Mouse (Mus musculus) liver, postnatal 0 days (tissue): ENCODE measurements around the gene Nyx. TPM values are rescaled to one million over a fixed set of nuclear protein-coding genes. Genes with fewer than 3 reads are reported as not detected.
A peak's percentile ranks its signal among the peaks of the same experiment; 100 is the strongest.

Source experiments
- ATAC-seq: fragments of 200-750 bp; cut with Nextera tagmentation; 2 replicates; pipeline ENCODE4 v1.8.0; 2017; ENCODE audit warnings: mild to moderate bottlenecking, moderate library complexity
- DNase-seq: peaks from one replicate; pipeline ENCODE4 v3.0.0-alpha.2; 2016
- H3K27ac ChIP-seq: fragments of 300-500 bp; sonication (generic); 2 replicates; pipeline ENCODE4 v1.5.1; 2014; ENCODE audit warnings: antibody characterized with exemption, moderate library complexity, mild to moderate bottlenecking, low read depth
- H3K27me3 ChIP-seq: fragments of 300-500 bp; sonication (generic); 2 replicates; pipeline ENCODE4 v1.6.1; 2014; ENCODE audit warnings: low read length, control low read depth, mixed read lengths; ENCODE audit not compliant: insufficient read depth
- H3K36me3 ChIP-seq: fragments of 300-500 bp; sonication (generic); replicated peaks from 2 replicates; pipeline ENCODE4 v1.6.1; 2014; ENCODE audit warnings: mild to moderate bottlenecking, control low read depth, low read length, moderate library complexity, mixed read lengths; ENCODE audit not compliant: insufficient read depth
- H3K4me1 ChIP-seq: fragments of 300-500 bp; sonication (generic); 2 replicates; pipeline ENCODE4 v1.6.1; 2014; ENCODE audit warnings: antibody characterized with exemption, mild to moderate bottlenecking, control low read depth; ENCODE audit not compliant: insufficient read depth
- H3K4me2 ChIP-seq: fragments of 300-500 bp; sonication (generic); 2 replicates; pipeline ENCODE4 v1.6.1; 2014; ENCODE audit warnings: low read depth, mild to moderate bottlenecking, low read length, moderate library complexity, mixed read lengths
- H3K4me3 ChIP-seq: fragments of 300-500 bp; sonication (generic); 2 replicates; pipeline ENCODE4 v1.5.1; 2014; ENCODE audit warnings: low read depth, low read length
- H3K9ac ChIP-seq: fragments of 300-500 bp; sonication (generic); replicated peaks from 2 replicates; pipeline ENCODE4 v1.6.1; 2014; ENCODE audit warnings: mild to moderate bottlenecking, moderate library complexity
- H3K9me3 ChIP-seq: fragments of 300-500 bp; sonication (generic); 2 replicates; pipeline ENCODE4 v1.6.1; 2016; ENCODE audit warnings: mild to moderate bottlenecking, control low read depth, low read length, mixed read lengths
- CTCF ChIP-seq: sonication (generic); IDR thresholded peaks from 2 replicates; pipeline ENCODE4 v1.5.1; 2016; ENCODE audit warnings: antibody characterized with exemption, low read depth
- EP300 ChIP-seq: IDR thresholded peaks from 2 replicates; pipeline ENCODE4 v1.6.1; 2016; ENCODE audit warnings: antibody characterized with exemption, low read depth, mild to moderate bottlenecking
- WGBS: fragments of 180-500 bp; shearing (Covaris S2); extraction: QIAGEN DNeasy Blood & Tissue Kit; methylation state at CpG from one replicate; pipeline ENCODE4 v1.1.7; 2014; ENCODE audit not compliant: insufficient replicate concordance; 5-methylcytosine and 5-hydroxymethylcytosine counted together
- polyA plus RNA-seq: library from polyadenylated mRNA; unstranded; fragments of >200 nt; fragmentation: Nextera tagmentation; extraction: Ambion mirVana; gene quantifications from 2 replicates; pipeline ENCODE4 v1.2.1, GENCODE M21; 2015

Nyx gene
- polyA plus RNA-seq, 1 experiment from 2014 or later, result 0.02 TPM

GRCm38 (mm10) chrX:13500284-13500683 lies 34.4 kb downstream of the Nyx start:
- no peak for DNase-seq
- Histone ChIP-seq H3K9me3 (no peaks in the 10 kb centered on the region), H3K36me3 (no peaks in the 10 kb centered on the region), H3K27me3 (no peaks in the 10 kb centered on the region), H3K27ac (no peak overlapping the region), H3K4me1 (no peaks in the 10 kb centered on the region; the same call in 1 of the 2 replicates), H3K4me2 (no peak overlapping the region), H3K9ac (no peak overlapping the region), H3K4me3 (no peak overlapping the region)
- ATAC-seq, result no peak
- WGBS, result 45% methylated on average over 4 of the region's 4 CpGs
- no peak for TF ChIP-seq EP300
- TF ChIP-seq CTCF, result no peak

DNA sequence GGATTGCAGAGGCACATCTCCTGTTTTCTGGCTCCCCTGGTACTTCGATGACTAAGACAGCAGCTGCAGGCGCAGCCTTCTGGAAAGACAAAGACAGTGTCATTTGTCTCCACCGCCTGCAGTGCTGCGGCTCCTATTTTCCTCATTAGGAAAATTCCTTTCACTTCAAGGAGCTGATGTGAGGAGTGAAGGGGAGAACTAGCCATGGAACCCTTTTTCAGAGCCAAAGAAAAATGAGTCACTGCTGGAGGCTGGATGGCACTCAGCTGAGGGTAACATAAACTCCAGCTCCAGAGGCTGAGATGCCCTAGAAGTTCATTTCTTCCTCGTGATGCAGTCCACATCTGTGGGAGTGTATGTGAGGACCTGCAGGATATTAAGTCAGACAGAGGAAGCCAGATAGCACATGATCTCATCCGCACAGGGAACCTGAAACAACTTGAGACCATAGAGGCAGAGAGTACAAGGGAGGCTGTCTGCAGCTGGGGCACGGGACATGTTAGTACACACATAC lies 37.0 kb downstream of the Nyx start:
- WGBS, result 68% methylated on average over 7 of the region's 7 CpGs

DNA sequence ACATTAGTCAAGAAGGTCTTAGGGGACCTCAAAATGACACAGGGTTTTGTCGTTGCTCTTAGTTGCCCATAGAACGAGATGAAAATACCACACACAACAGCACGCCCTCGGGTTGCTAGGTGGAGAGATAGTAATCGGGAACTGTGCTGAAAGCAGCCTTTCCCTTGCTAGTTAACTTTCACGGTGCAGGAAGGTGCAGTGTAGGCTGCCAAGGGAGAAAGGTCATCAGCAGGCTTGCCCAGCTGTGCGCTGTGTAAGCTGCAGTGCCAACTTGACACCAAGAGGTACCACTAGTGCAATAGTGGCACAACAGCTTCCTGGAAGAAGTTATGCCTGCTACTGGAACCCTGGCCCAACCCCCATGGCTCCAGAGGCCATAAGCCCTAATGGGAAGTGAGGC lies 38.5 kb downstream of the Nyx start:
- no peak for DNase-seq
- 76% methylated on average over 7 of the region's 7 CpGs for WGBS
- no peak overlapping the region for H3K27ac ChIP-seq
- H3K36me3 ChIP-seq, result no peaks in the 10 kb centered on the region
- no peaks in the 10 kb centered on the region for H3K27me3 ChIP-seq
- no peak overlapping the region for H3K4me3 ChIP-seq
- H3K4me2 ChIP-seq, result no peak overlapping the region
- H3K9me3 ChIP-seq, result no peaks in the 10 kb centered on the region
- TF ChIP-seq EP300, result no peak
- TF ChIP-seq CTCF, result no peak
- H3K9ac ChIP-seq, result no peak overlapping the region
- ATAC-seq, result no peak
- H3K4me1 ChIP-seq, result no peaks in the 10 kb centered on the region

More for the DNA sequence above, 37.0 kb downstream of the Nyx start:
- ATAC-seq, result no peak
- TF ChIP-seq EP300 (no peak), CTCF (no peak)
- no peak overlapping the region for H3K9ac ChIP-seq
- no peaks in the 10 kb centered on the region for H3K4me1 ChIP-seq
- DNase-seq, result no peak
- no peak overlapping the region for H3K4me3 ChIP-seq
- no peaks in the 10 kb centered on the region for H3K9me3 ChIP-seq
- no peaks in the 10 kb centered on the region for H3K36me3 ChIP-seq
- H3K27me3 ChIP-seq, result no peaks in the 10 kb centered on the region
- no peak overlapping the region for H3K4me2 ChIP-seq
- no peak overlapping the region for H3K27ac ChIP-seq

GRCm38 (mm10) chrX:13506376-13506775 lies 40.5 kb downstream of the Nyx start:
- WGBS, result 56% methylated on average over 2 of the region's 2 CpGs
- Histone ChIP-seq H3K4me2 (no peak overlapping the region), H3K9ac (no peak overlapping the region), H3K4me3 (no peak overlapping the region), H3K4me1 (no peaks in the 10 kb centered on the region), H3K9me3 (no peaks in the 10 kb centered on the region), H3K27ac (no peak overlapping the region), H3K36me3 (no peaks in the 10 kb centered on the region), H3K27me3 (no peaks in the 10 kb centered on the region)
- peak; percentile 53; the same call in 1 of the 2 replicates for ATAC-seq
- TF ChIP-seq EP300 (no peak), CTCF (no peak)
- DNase-seq, result peak; percentile 12

- Histone ChIP-seq H3K27ac (no peak overlapping the region), H3K36me3 (no peaks in the 10 kb centered on the region), H3K4me2 (no peak overlapping the region), H3K4me3 (no peak overlapping the region), H3K4me1 (no peaks in the 10 kb centered on the region), H3K27me3 (no peaks in the 10 kb centered on the region), H3K9ac (no peak overlapping the region), H3K9me3 (no peaks in the 10 kb centered on the region)
- WGBS, result 58% methylated on average over 2 of the region's 2 CpGs
- TF ChIP-seq CTCF, result peak; percentile 51
- no peak for TF ChIP-seq EP300
- DNase-seq (no peak), ATAC-seq (no peak)
Measured at GRCm38 (mm10) chrX:13513127-13513526, 47.2 kb downstream of the Nyx start.

GRCm38 (mm10) chrX:13513864-13514263 lies 48.0 kb downstream of the Nyx start:
- 81% methylated on average over 5 of the region's 5 CpGs for WGBS
- no peaks in the 10 kb centered on the region for H3K4me1 ChIP-seq

GRCm38 (mm10) chrX:13516451-13516850 lies 50.5 kb downstream of the Nyx start:
- no peak for ATAC-seq
- TF ChIP-seq EP300 (no peak), CTCF (no peak)
- DNase-seq, result no peak
- Histone ChIP-seq H3K9me3 (no peaks in the 10 kb centered on the region), H3K4me3 (no peak overlapping the region), H3K4me1 (no peaks in the 10 kb centered on the region), H3K27me3 (no peaks in the 10 kb centered on the region), H3K9ac (no peak overlapping the region), H3K27ac (no peak overlapping the region), H3K36me3 (no peaks in the 10 kb centered on the region), H3K4me2 (no peak overlapping the region)
- 64% methylated on average over 6 of the region's 6 CpGs for WGBS

More at GRCm38 (mm10) chrX:13513864-13514263, 48.0 kb downstream of the Nyx start:
- H3K4me2 ChIP-seq, result no peak overlapping the region
- TF ChIP-seq CTCF (no peak), EP300 (no peak)
- no peaks in the 10 kb centered on the region for H3K9me3 ChIP-seq
- no peak for DNase-seq
- H3K36me3 ChIP-seq, result no peaks in the 10 kb centered on the region
- H3K27ac ChIP-seq, result no peak overlapping the region
- H3K4me3 ChIP-seq, result no peak overlapping the region
- no peak for ATAC-seq
- H3K27me3 ChIP-seq, result no peaks in the 10 kb centered on the region
- no peak overlapping the region for H3K9ac ChIP-seq
